Mouse (Mus musculus) cerebellum, adult (tissue): Measurements from ENCODE around the gene Il16.
A peak's percentile ranks its signal among the peaks of the same experiment; 100 is the strongest.

Experiments
- ATAC-seq: cut with Nextera tagmentation; 2 replicates; pipeline ENCODE4 v1.9.2; 2017; ENCODE audit warnings: mild to moderate bottlenecking, moderate library complexity, mixed read lengths; ENCODE audit not compliant: insufficient number of reproducible peaks, low FRiP score, low TSS enrichment

Il16 gene

DNA sequence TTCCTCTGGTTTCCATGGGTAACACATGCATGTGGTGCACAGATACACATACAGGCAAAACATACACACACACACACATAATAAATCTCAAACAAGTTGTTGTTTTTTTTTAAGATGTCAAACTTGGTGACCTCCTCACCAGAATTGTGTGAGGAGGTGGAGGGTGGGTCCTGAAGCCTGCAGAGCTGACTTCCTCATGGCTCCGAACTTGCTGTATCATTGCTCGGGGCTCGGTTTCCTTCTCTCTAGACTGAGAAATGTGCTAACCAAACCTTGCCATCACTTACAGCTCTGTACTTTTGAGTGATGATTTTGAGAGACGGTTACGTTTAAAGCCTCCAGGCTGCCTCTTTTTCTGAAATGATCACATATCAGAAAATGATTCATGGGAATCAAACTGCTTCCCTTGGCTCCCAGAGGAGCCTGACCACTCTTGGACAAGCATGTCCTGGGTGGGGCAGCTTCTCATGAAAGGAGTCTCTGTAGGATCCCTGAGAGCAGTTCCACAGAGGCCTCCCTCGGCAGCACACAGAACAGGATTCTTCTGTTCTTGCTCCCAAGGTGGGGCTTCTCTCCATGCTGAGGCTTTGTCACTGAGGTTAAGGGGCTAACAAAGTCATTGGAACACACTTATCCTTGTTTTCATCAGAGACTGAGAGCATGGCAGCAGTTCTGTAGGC, 46.3 kb downstream of the Il16 start:
- ATAC-seq = no peak

DNA sequence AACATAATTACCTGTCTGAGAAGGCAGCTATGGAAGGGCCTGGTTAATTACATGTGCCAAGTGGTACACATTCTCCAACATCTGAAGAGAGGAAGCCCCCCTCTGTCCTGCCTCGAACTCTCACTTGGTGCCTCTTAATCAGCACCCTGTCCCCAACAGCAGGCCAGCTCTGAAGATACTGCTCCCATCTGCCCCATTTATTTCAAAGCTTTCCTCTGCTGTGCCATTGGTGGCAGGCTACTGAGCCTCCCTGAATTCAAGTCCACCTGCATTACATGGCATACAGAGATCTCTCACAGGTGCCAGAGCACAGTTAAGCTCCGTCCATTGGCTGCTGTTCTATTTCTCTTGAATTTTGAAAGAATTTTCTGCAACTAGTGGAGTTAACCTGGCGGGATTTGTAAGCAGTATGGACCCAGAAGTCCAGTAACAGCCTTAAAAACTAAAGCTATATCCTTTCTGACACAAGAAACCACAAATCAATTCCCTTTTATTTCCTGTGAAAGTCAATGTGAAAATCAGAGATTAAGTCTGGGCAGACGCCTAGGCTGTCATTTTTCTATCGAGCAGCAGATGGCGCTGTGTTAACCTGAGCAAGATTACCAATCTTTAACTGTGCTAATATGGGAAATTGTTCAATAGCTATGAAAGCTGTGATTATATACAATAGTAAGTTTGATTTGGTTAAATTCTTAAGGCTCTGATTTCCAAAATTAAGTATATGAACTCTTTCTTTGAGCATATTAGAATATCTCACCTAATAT, 49.9 kb downstream of the Il16 start:
- no peak for ATAC-seq

DNA sequence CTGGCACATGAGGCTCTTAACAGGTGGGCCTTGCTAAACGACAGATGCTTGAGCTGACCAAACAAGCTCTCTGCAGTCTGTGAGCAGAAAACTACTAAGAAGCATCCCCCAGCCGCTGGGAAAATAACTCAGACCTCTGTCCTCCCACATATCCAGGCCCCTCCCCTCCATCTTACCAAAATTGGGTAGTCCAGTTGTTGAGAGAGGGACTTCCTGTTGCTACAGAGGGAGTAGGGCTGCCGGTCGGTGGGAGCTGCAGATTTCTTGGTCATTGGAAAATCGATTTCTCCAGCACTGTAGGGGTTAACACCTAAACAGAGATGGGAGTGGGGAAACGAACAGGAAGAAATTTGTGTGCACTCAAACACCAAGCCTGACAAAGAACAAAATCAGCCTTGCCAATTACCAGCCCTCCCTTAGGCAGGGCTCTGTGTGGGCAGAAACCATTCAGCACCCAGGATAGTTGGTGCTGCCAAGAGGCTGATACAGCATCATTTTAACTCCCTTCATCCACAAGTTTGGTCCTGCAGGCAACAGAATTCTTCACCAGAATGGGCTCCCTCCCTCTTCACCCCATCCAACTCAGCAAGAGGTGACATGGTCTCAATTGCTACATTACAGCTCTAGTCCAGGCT, 62.8 kb downstream of the Il16 start:
- ATAC-seq = no peak

DNA sequence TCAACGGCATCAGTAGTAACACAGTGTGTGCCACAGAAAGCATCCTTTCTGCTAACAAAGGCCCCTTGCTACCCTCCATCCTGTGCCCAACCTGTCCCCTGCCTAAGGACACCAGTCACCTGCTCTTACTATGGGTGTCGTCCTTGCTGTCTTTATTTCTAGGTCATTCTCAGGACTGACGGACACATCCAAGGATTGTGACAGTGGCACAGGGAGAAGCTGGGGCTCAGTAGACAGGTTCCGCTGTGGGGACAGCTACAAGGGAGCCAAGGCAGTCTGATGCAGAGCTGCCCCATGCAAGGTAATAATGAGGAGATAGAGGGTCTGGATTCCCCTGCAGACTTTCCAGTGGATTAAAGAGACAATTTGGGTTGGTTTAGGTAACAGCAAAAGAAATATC, 67.0 kb downstream of the Il16 start:
- ATAC-seq = no peak

DNA sequence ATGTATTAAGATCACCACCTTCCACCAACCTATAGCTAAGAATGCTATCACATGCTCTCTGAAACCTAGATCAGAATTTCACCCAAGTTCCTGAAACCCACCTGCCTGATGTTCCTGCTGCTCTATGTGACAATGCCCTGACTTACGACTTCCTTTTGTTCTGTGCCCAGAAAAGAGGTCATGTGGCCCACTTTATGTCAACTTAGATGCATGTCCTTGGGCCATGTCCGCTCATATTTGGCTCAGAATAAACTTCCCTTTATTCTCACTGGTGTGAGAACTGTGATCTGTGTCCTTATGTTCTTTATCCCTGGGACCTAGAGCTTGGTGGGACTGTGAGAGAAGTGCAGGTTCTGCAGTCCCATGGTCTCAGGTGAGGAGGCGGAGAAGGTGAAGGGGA, 68.2 kb downstream of the Il16 start:
- ATAC-seq = no peak

DNA sequence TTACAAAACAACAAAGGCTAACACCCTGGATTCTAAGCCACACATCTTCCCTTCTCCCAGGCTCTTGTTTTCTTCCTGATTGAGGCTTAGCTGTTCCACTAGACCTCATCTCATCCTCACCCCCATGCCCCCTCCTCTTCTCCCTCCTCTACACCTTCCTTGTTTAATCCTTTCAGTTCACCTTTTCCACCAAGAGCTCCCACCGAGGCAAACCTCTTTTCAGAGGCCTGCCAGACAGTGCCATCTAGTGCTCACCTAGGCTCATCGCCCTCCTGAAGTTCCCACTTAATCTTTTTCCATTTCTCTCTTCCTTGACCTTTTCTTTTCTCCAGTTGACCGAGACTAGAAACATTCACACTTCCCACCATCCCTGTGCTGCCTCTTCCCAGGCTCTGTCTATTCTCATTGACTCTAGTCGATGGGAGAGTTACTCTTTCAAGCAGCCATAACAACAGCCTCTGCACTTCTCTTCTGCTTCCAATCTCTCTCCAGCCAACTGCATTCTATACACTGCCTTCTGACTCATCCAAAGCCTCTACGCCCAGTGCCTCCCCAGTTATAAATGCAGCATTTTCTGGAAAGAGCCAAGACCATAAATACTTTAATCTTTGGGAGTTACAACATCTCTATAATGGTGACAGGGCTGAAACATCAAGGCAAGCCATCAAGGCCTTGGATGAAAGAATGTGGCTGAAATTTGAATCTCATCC, 69.8 kb downstream of the Il16 start:
- ATAC-seq = no peak

DNA sequence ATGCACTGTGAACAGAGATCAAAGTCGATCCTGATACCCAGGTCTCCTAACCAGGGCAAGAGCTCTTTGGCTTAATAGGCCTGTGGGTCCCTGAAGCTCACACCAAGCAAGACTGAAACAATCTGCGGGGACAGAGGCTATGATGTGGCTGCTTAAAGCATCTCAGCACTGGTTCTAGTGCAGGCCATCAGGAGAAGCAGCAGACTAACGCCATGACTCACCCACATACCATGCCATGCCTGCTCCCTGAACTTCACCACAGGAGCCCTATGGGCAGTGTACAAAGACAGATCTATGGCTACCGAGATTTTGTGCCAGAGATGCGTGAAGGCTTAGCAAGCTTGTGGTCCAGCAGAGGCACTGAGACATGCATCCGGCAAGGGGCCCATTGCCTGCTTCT, 74.0 kb downstream of the Il16 start:
- ATAC-seq = no peak

DNA sequence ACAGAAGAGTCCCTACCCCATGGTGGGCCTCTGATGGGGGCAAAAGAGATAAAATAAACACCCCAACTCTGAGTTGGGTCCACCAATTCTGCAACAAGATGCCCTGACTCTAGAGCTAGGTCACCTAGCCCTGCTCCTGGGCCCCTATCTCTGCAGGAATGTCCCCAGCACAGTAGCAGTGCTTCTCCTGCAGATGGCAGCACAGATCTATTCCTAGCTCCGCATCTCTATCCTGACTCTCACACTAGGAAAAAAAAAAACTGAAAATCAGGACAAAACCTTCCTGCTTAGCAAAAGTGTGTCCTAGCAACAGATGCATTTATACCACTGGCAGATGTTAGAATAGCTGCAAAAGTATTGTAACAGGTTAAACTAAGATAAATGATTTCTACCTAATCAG, 76.8 kb downstream of the Il16 start:
- peak; percentile 70 for ATAC-seq

DNA sequence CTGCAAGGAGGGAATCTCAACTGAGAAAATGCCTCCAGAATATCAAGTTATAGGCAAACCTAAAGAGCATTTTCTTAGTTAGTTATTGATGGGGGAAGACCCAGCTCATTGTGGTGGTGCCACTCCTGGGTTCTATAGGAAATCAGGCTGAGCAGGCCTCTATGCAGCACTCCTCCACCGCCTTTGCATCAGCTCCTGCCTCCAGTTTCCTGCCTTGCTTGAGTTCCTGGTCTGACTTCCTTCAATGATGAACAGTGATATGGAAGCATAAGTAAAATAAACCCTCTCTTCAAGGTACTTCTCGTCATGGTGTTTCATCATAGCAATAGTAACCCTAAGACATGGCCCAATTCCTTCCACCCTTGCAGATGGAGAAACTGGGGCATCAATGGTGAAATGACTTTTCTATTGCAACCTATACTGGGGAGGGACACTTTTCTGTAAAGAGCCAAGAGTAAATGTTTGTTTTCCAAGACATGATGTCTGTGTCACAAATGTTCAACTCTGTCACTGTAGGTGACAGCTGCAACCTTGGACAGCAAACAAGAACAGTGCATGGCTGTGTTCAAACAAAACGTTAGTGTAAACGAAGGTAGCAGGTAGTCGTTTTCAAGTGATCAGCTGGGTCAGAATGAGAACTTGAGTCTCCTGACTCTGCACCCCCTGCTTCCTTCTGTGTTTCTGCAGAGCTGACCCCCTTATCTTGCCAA, 77.4 kb downstream of the Il16 start:
- ATAC-seq = no peak

DNA sequence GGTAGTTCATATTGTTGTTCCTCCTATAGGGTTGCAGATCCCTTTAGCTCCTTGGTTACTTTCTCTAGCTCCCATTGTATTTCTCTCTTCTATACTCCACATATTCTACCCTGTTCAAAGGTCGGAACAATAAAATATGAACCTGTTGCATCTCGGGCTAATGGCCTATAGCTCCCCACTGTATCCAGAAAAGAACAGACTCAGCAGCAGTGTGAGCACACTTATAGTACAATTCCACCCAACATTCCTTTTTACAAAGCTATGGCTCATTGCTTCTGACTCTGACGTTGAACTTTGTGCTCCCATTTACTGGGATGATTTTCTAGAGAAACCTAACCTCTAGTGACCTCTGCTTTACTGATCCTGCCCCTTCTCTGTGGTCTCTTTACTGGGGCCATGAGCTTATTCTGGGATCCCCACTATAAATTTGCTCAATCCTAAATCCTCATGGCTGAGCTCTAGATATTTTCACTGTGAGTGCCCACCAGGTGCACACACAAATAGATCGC, 79.4 kb downstream of the Il16 start:
- ATAC-seq = no peak

DNA sequence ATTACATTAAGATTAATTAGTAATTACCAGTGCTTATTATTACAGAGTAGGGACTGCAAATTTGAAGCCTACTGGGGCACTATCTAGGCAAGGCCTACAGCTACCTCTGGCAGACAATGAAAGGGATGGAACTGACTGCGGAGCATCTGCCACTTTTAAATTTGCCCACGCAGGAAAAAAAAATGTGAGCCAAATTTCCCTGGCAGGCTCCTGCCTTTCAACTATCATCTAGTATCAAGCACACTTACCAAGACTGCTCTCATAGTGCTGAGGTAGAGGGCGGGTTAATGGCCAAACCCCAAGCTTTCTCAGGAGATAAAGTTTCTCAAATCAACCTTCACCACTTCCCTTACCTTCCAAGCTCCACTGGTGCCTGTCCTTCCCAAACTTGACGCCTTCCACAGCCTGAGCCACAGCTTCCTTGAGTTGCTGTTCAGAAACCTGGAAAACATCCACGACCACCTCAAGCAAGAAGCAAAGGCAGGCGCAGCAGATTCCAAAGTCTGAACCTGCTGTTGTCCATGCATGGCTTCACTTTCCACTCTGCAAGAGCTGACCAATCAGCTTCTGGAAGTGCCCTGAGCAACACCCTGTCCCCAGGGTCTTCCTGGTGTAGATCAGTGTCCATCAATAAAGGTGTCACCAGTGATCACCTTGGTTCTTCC, 82.7 kb downstream of the Il16 start:
- 0 out of 2 replicates have a peak, but pooled peaks have one; percentile 45 for ATAC-seq

DNA sequence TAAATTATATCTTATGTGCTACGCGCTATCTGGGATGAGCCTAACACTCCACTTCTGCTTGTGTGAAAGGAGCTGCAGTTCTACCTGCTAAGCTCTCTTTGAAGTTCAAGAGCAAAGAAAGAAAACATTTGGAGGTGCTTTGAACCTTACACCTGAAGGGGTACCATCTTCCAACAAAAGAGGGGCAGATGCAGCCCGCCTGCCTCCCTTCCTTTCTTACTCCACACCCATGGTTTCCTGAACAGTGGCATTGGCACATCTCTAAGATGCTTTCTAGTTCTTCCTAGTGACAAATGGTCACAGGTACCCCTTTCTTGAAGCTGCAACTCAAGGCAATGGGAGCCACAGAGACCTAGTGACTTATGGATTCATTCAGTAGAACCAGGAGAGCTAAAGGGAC, 83.8 kb downstream of the Il16 start:
- no peak for ATAC-seq

DNA sequence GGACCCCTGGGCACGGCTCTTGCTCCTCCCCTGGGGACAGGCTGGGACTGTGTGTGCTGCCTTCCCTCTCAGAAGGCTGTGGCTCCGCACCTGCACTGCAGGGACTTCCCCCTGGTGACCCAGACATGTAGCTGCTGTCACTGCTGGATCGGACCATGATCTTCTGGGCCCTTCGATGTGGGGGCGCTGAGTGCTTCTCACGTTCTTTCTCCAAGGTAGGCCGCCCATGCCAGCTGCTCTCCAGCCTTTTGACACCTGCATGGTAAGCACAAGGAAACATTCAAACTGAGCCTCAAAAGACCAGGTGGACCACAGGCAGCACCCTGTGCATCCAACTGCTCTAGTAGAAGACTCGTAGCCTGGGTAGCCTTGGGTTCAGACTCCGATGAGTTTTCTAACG, 84.5 kb downstream of the Il16 start:
- ATAC-seq = no peak

DNA sequence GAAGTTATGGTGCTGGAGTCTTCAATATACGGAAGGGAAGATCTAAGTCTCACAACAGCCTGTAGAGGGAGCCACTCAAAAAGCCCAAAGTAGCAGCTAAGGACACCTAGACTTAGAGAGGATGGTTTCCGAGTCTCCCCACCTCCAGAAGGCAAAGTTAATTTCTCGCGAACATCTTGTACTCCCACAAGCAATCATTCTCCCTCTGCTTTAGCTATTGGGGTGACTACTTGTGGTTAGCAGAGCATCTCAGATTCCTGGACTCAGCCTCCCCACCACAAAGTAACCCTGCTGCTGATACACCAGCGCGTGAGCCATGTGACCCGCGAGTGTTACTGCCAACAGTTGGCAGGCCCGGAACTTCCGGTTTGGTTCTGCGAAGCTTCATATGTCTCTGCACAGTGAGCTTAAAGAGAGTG, 85.2 kb downstream of the Il16 start:
- ATAC-seq = no peak

DNA sequence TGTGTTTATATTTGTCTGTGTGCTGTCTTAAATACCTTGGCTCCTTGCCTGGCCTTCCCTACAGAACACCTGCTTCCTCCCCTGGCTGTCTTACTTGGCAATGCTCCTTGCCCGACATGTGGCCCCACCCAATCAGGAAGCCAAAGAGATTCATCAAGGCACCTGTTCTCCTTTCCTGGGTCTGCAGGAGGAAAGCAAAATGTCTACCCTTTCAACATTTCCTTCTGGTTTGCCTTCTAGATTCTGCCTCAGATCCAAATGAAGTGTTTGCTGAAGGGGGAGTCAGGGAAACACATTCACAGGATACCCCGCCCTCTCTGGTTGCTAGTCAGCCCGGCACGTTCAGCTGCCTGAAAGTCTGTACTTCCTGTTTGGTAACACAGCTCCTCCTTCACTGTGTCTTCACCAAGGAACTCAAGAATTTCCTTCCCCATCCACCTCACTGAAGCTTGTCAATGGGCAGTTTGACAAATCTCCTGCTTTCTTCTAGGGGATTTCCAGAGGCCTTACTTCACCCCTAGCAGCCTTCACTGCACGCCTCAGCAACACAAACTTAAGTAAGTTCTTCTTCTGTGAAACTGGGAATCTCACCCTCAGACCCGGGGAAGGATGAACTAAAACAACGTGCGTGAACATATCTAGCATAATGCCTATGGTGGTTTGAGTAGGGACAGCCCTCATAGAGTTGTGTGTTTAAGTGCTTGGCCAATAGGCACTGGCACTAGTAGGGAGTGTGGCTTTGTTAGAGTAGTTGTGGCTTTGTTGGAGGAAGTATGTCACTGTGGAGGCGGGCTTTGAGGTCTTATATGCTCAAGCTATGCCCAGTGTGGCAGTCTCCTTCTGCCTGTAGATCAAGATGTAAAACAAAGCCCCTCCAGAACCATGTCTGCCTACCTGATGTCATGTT, 86.1 kb downstream of the Il16 start:
- ATAC-seq = peak; percentile 54; the same call in 1 of the 2 replicates

DNA sequence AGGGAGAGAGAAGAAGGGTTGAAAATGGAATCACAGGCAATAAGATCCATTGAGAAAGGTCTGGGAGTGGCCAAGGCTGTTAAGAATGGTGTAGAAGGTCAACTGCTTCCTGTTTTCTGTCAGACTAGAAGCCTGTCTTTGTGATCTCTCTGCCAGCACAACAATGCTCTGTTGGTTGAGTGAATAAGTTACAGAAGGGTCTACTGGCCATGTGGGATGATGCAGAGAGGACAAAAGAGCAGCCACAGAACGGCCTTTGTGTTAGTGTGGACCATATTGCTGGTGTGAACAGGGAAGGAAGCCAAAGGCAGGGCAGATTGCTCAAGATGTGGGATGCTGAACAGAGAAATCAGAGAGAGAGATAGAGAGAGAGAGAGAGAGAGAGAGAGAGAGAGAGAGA, 86.8 kb downstream of the Il16 start:
- ATAC-seq = no peak

DNA sequence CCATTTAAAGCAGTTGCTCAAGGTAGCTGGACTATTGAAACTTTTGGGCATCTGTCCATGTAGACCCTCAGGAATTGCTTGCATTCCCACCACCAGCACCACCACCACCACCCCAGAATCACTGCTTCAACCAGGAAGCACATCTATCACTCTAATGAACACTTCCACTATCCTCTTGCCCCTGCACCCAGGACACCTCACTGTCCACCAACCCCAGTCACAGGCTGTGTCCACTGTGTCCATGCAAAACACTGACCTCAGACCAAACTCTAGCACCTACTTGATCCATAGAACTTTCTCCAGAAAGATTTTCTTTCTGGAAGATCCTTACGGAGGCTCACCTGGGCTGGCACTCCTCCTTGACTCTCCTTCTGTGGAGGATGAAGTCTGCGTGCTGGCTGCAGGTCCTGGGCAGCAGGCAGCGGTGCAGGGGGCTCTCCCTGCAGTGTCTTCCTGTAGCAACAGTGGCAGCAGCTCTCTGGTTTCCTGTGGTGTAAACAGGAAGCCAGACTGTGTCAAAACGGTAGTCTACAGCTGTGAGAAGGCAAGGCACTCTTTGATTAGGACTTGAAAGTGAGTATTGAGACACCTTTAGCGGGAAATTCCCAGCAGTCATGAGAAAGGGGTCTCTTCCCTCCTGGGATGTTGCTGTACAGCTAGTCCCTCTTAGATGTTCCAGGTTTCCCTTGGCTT, 90.4 kb downstream of the Il16 start:
- no peak for ATAC-seq

DNA sequence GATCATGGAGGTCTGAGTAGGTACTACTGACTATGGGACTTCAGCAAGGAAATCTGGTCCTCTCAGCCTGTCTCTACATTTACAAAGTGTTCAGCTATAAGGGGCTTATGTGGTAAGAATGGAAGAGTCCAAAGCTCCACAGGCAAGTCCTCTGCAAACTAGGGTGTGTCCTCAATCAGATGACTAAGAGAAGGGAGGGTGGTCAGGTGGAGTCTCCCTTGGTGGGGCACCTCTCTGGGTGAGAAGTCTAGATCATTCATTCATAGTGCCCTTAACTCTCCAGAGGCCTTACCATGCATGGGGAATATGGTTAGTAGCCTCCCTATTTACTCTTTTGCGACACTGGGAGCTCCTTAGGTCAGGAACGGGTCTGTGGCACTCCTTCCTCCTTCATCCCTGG, 91.3 kb downstream of the Il16 start:
- ATAC-seq = no peak
